Mouse (Mus musculus): ENCODE results near the gene Spdya. TPM values are rescaled to one million over a fixed set of nuclear protein-coding genes. Genes with fewer than 3 reads are reported as not detected.
"Not testable (repeated sequence)": the region's sequence is repeated elsewhere in the genome, so short reads cannot be mapped to it uniquely, and the experiment has no call there.

The Spdya gene
- not detected in 2 replicates for total RNA-seq (2017)

- peak; percentile 80 for ATAC-seq (ENCODE audit: extremely low read depth, insufficient number of reproducible peaks, low FRiP score, poor library complexity, severe bottlenecking)
Observed at GRCm38 (mm10) chr17:71551757-71552451, at the start of gene Spdya. Gene Spdya, plus strand, starts transcription at chr17:71552061.

- no peak for ATAC-seq (ENCODE audit: extremely low read depth, insufficient number of reproducible peaks, low FRiP score, poor library complexity, severe bottlenecking)
Observed at GRCm38 (mm10) chr17:71506832-71507231, 45.0 kb upstream of the Spdya start.

- no peak for ATAC-seq (ENCODE audit: extremely low read depth, insufficient number of reproducible peaks, low FRiP score, poor library complexity, severe bottlenecking)
Observed at GRCm38 (mm10) chr17:71510297-71510696, 41.6 kb upstream of the Spdya start.

GRCm38 (mm10) chr17:71526302-71526708, 25.6 kb upstream of the Spdya start:
- ATAC-seq (ENCODE audit: extremely low read depth, insufficient number of reproducible peaks, low FRiP score, poor library complexity, severe bottlenecking): no peak; the same call in 1 of the 2 replicates

GRCm38 (mm10) chr17:71526711-71527564, 24.9 kb upstream of the Spdya start, which contains the start of gene Ndc80:
Gene Ndc80, minus strand, starts transcription at chr17:71526857.
- ATAC-seq (ENCODE audit: extremely low read depth, insufficient number of reproducible peaks, low FRiP score, poor library complexity, severe bottlenecking): peak; percentile 81

GRCm38 (mm10) chr17:71528042-71528441, 23.8 kb upstream of the Spdya start:
- ATAC-seq (ENCODE audit: extremely low read depth, insufficient number of reproducible peaks, low FRiP score, poor library complexity, severe bottlenecking): no peak

GRCm38 (mm10) chr17:71535595-71535994, 16.3 kb upstream of the Spdya start:
- not testable (repeated sequence) for ATAC-seq (ENCODE audit: extremely low read depth, insufficient number of reproducible peaks, low FRiP score, poor library complexity, severe bottlenecking)

- no peak for ATAC-seq (ENCODE audit: extremely low read depth, insufficient number of reproducible peaks, low FRiP score, poor library complexity, severe bottlenecking)
Observed at GRCm38 (mm10) chr17:71537164-71537563, 14.7 kb upstream of the Spdya start.

- ATAC-seq (ENCODE audit: extremely low read depth, insufficient number of reproducible peaks, low FRiP score, poor library complexity, severe bottlenecking): 0 out of 2 replicates have a peak, but pooled peaks have one; percentile 27
Observed at GRCm38 (mm10) chr17:71548586-71548985, 3.3 kb upstream of the Spdya start.

- no peak for ATAC-seq (ENCODE audit: extremely low read depth, insufficient number of reproducible peaks, low FRiP score, poor library complexity, severe bottlenecking)
Observed at GRCm38 (mm10) chr17:71551350-71551749, 511 bp upstream of the Spdya start.

GRCm38 (mm10) chr17:71552901-71553300, 1.0 kb downstream of the Spdya start:
- no peak for ATAC-seq (ENCODE audit: extremely low read depth, insufficient number of reproducible peaks, low FRiP score, poor library complexity, severe bottlenecking)

- ATAC-seq (ENCODE audit: extremely low read depth, insufficient number of reproducible peaks, low FRiP score, poor library complexity, severe bottlenecking): peak; percentile 69; the same call in 1 of the 2 replicates
Observed at GRCm38 (mm10) chr17:71561631-71562030, 9.8 kb downstream of the Spdya start.

- peak; percentile 36; the same call in 1 of the 2 replicates for ATAC-seq (ENCODE audit: extremely low read depth, insufficient number of reproducible peaks, low FRiP score, poor library complexity, severe bottlenecking)
Observed at GRCm38 (mm10) chr17:71579176-71579705, 27.4 kb downstream of the Spdya start.

- ATAC-seq (ENCODE audit: extremely low read depth, insufficient number of reproducible peaks, low FRiP score, poor library complexity, severe bottlenecking): 0 out of 2 replicates have a peak, but pooled peaks have one; percentile 4
Observed at GRCm38 (mm10) chr17:71597881-71598658, 46.2 kb downstream of the Spdya start.

GRCm38 (mm10) chr17:71598659-71599554, 47.0 kb downstream of the Spdya start:
- ATAC-seq (ENCODE audit: extremely low read depth, insufficient number of reproducible peaks, low FRiP score, poor library complexity, severe bottlenecking): peak; percentile 96

GRCm38 (mm10) chr17:71615638-71616318, 63.9 kb downstream of the Spdya start, which contains the start of gene Wdr43:
Gene Wdr43, plus strand, starts transcription at chr17:71615895.
- peak; percentile 100 for ATAC-seq (ENCODE audit: extremely low read depth, insufficient number of reproducible peaks, low FRiP score, poor library complexity, severe bottlenecking)

GRCm38 (mm10) chr17:71616319-71617032, 64.6 kb downstream of the Spdya start:
- no peak for ATAC-seq (ENCODE audit: extremely low read depth, insufficient number of reproducible peaks, low FRiP score, poor library complexity, severe bottlenecking)

Data from neutrophil, adult 5-6 weeks (primary cell).